Mouse (Mus musculus) testis, adult 2 months (tissue): Measurements from ENCODE around the gene Dnm3. TPM values are rescaled to one million over a fixed set of nuclear protein-coding genes. Genes with fewer than 3 reads are reported as not detected.

Experiments used
- H3K27ac ChIP-seq: fragments of 200-500 bp; 2 replicates; pipeline ENCODE4 v1.5.1; 2012; ENCODE audit warnings: low read depth, low read length; ENCODE audit not compliant: control insufficient read depth, insufficient read depth
- H3K27me3 ChIP-seq: fragments of 200-500 bp; 2 replicates; pipeline ENCODE4 v1.6.1; 2012; ENCODE audit warnings: mild to moderate bottlenecking, low read length, moderate library complexity; ENCODE audit not compliant: control insufficient read depth, insufficient read depth
- H3K36me3 ChIP-seq: fragments of 200-500 bp; 2 replicates; pipeline ENCODE4 v1.6.1; 2012; ENCODE audit warnings: mild to moderate bottlenecking, low read length; ENCODE audit not compliant: control insufficient read depth, insufficient read depth
- H3K4me1 ChIP-seq: fragments of 200-500 bp; 2 replicates; pipeline ENCODE4 v1.6.1; 2012; ENCODE audit warnings: low read length; ENCODE audit not compliant: control insufficient read depth, insufficient read depth
- H3K4me3 ChIP-seq: fragments of 200-500 bp; 2 replicates; pipeline ENCODE4 v1.5.1; 2012; ENCODE audit warnings: low read depth, mild to moderate bottlenecking, low read length, moderate library complexity, mixed read lengths; ENCODE audit not compliant: control insufficient read depth
- CTCF ChIP-seq: fragments of 200-500 bp; IDR thresholded peaks from 2 replicates; pipeline ENCODE4 v1.5.1; 2012; ENCODE audit warnings: low read depth, mild to moderate bottlenecking, inconsistent platforms, low read length, moderate library complexity; ENCODE audit not compliant: control insufficient read depth, insufficient read depth, insufficient replicate concordance
- POLR2A ChIP-seq: fragments of 200-500 bp; IDR thresholded peaks from 2 replicates; pipeline ENCODE4 v1.6.1; 2012; ENCODE audit warnings: low read depth, mild to moderate bottlenecking, inconsistent platforms, low read length, moderate library complexity; ENCODE audit not compliant: control insufficient read depth
- polyA plus RNA-seq: library from polyadenylated mRNA; depleted of rRNA; stranded (reverse); fragments of >200 nt; gene quantifications from 2 replicates; pipeline ENCODE4 v1.2.3, GENCODE M21; 2012

The Dnm3 gene
- polyA plus RNA-seq, 1 experiment: 13.8 TPM

- TF ChIP-seq CTCF: no peak
- TF ChIP-seq POLR2A: no peak
- peak overlapping the region; percentile 13; the same call in 1 of the 2 replicates for H3K27ac ChIP-seq
- no peak overlapping the region for H3K4me3 ChIP-seq
- H3K4me1 ChIP-seq: peaks cover 5% of the 10 kb centered on the region
- no peaks in the 10 kb centered on the region for H3K36me3 ChIP-seq
- H3K27me3 ChIP-seq: no peaks in the 10 kb centered on the region
Measured at GRCm38 (mm10) chr1:161970874-161971273, 507.0 kb downstream of the Dnm3 start.

- H3K27me3 ChIP-seq: no peaks in the 10 kb centered on the region
- peak within 1 kb of the TSS; percentile 88 for H3K4me3 ChIP-seq
- TF ChIP-seq CTCF (peak; percentile 40; the same call in 1 of the 2 replicates), POLR2A (peak; percentile 60; the same call in 1 of the 2 replicates)
- H3K36me3 ChIP-seq: no peaks in the 10 kb centered on the region
- H3K27ac ChIP-seq: peak within 1 kb of the TSS; percentile 70
- H3K4me1 ChIP-seq: peaks cover 5% of the 10 kb centered on the region; the same call in 1 of the 2 replicates
Measured at GRCm38 (mm10) chr1:161968589-161969407, 509.0 kb downstream of the Dnm3 start, which contains the start of gene Pigc. TSS of gene Pigc (plus strand) at chr1:161969186.

DNA sequence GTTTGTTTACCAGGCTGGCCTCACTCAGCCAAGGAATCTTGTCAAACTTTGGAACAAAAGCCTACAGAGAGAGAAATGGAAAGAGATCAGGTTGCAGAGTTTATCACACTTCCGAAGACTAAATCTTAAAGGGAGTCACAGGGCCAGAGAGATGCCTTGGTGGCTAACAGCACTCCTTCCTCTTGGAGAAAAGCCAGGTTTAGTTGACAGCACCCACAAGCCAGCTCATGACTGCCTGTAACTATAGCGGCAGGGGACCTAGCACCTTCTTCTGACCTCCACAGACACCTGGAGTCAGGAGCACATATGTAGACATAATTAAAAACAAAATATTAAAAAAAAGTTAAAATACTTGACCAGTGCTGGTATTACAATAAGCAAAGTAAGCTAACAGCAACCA is 509.9 kb downstream of the Dnm3 start:
- Histone ChIP-seq H3K4me1 (peaks cover 5% of the 10 kb centered on the region; the same call in 1 of the 2 replicates), H3K27me3 (no peaks in the 10 kb centered on the region), H3K4me3 (no peak overlapping the region), H3K36me3 (no peaks in the 10 kb centered on the region), H3K27ac (no peak overlapping the region)
- TF ChIP-seq POLR2A (no peak), CTCF (no peak)

- Histone ChIP-seq H3K4me3 (no peak overlapping the region), H3K36me3 (no peaks in the 10 kb centered on the region), H3K27me3 (no peaks in the 10 kb centered on the region), H3K4me1 (no peaks in the 10 kb centered on the region; the same call in 1 of the 2 replicates), H3K27ac (0 out of 2 replicates have a peak overlapping the region, but pooled peaks have one; percentile 10)
- TF ChIP-seq CTCF (peak; percentile 15; the same call in 1 of the 2 replicates), POLR2A (no peak)
Measured at GRCm38 (mm10) chr1:161962465-161963377, 515.1 kb downstream of the Dnm3 start.

- TF ChIP-seq POLR2A: no peak
- no peak for TF ChIP-seq CTCF
- H3K4me1 ChIP-seq: no peaks in the 10 kb centered on the region; the same call in 1 of the 2 replicates
- H3K4me3 ChIP-seq: no peak overlapping the region
- H3K27me3 ChIP-seq: no peaks in the 10 kb centered on the region
- H3K27ac ChIP-seq: no peak overlapping the region
- H3K36me3 ChIP-seq: no peaks in the 10 kb centered on the region
Measured at GRCm38 (mm10) chr1:161957964-161958950, 519.6 kb downstream of the Dnm3 start.

GRCm38 (mm10) chr1:161955846-161956245 is 522.0 kb downstream of the Dnm3 start:
- Histone ChIP-seq H3K4me1 (no peaks in the 10 kb centered on the region), H3K27me3 (no peaks in the 10 kb centered on the region), H3K36me3 (no peaks in the 10 kb centered on the region), H3K27ac (no peak overlapping the region), H3K4me3 (no peak overlapping the region)
- TF ChIP-seq POLR2A (no peak), CTCF (no peak)
